Mouse (Mus musculus) liver, postnatal 0 days (tissue): ENCODE results near the gene Dnah10.
A peak's percentile ranks its signal among the peaks of the same experiment; 100 is the strongest.

ENCODE experiments used
- CTCF ChIP-seq: sonication (generic); IDR thresholded peaks from 2 replicates; pipeline ENCODE4 v1.5.1; 2016; ENCODE audit warnings: antibody characterized with exemption, low read depth
- EP300 ChIP-seq: IDR thresholded peaks from 2 replicates; pipeline ENCODE4 v1.6.1; 2016; ENCODE audit warnings: antibody characterized with exemption, low read depth, mild to moderate bottlenecking

- TF ChIP-seq CTCF (0 out of 2 replicates have a peak, but pooled peaks have one; percentile 22), EP300 (no peak)
Observed at GRCm38 (mm10) chr5:124741898-124742599, 17.2 kb downstream of the Dnah10 start.
